Mouse (Mus musculus) ES-CJ7 (cell line): ENCODE results near the gene Peak1.

Source experiments
- DNase-seq: peaks from one replicate; pipeline ENCODE4 v3.0.0; 2011; ENCODE audit warnings: low read depth, low spot score

Peak1 gene

GRCm38 (mm10) chr9:56200200-56200599, 217.7 kb downstream of the Peak1 start:
- no peak for DNase-seq

GRCm38 (mm10) chr9:56196921-56197320, 220.9 kb downstream of the Peak1 start:
- no peak for DNase-seq

GRCm38 (mm10) chr9:56195193-56195592, 222.7 kb downstream of the Peak1 start:
- no peak for DNase-seq

- DNase-seq = no peak
These were observed 226.1 kb downstream of the Peak1 start for GRCm38 (mm10) chr9:56191498-56192455.

DNA sequence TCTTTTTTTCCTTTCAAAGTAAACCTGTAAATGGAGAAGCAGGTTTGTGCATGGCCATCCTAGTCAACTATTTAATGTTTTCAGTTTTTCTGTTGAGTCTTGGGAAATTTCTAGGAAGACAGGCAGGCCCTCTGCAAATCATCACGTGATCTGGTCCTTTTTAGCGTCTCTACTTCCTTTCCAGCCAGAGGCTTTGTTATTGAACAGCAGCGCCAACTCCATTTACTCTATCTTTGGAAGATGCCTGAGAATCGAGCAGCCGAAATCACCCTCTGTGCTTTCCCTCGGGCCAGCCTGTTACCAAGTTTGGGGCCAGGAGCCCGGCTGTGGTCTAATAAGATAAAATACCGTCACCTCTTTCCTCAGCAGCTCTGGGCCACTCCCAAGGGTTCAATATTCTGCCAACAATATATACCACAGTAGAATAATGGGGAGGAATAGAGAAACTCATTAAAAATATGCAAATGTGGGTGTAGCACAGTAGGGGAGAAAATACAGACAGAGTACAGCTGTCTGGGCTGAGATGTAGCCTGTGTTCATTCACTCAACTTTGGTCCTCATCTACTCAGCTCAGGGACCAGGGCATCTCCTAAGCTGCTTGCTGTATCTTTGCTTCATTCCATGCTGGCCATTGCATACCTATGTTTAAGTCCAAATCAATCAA, 237.6 kb downstream of the Peak1 start:
- DNase-seq = no peak

DNA sequence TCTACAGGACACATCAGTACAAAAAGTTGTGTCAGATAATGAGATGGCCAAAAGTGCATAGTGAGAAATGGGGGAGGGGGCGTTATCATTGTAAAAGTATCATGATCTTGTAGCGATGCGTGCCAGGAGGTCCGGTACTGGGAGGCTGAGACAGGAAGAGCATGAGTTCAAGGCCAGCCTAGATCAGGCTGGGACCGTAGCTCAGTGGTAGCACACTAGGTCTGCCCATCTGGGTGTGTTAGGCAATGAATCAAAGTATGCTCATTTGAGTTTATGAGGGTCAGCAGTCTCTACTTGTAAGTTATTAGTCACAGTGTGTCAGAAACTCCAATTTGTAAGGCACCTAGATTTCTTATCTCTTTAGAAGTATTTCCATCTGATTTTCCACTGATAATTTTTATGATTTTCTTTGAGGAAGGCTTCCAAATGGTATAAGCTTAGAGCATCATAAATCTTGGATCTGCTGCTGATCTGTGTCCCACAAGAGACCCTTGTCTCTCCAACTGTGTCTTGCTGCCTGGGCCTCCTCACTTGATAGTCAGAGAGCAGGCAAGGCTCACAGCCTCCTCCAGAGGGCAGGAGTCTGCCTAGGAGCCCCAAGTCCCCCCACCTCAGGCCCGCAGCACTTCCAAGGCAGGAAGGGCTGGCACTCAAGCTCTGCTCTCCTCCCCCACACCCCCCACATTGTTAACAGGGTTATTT, 238.3 kb downstream of the Peak1 start:
- DNase-seq = peak; percentile 45

DNA sequence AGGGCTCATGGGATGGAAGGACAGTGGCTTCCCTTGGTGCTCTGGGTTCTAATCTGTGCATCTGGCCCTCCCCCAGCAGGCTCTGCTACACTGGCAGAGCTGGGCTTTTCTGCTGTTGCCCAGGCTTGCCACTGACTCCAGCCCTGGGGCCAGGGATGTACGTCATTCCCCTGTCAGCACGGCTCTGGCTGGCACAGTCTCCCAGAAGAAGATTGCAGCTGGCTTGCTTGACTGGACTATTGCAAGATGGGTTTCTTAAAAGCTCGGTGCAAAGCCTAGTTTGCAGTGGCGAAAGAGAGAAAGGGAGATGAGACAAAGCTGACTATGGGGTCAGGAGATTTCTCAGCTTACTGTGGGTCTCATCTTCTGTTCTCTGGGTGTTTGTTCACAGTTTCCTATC, 240.5 kb downstream of the Peak1 start:
- DNase-seq = no peak

DNA sequence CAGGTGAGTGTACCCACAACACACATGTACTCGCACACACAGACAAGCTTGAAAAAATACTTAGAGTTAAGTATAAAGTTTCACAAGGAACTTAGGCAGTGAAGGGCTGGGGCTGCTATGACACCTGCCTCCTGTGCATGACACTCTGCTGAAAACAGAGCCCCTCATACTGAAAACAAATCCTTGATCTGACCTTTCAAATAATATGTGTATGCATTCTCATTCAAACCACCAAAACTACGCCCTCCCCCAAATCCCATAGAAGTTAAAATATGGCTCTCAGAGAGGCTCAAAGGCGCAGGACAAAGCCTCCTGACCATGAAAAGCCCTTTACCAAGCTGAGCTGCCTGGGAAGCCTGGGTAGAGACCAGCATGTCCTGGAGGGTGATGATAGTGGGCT, 242.6 kb downstream of the Peak1 start:
- no peak for DNase-seq

DNA sequence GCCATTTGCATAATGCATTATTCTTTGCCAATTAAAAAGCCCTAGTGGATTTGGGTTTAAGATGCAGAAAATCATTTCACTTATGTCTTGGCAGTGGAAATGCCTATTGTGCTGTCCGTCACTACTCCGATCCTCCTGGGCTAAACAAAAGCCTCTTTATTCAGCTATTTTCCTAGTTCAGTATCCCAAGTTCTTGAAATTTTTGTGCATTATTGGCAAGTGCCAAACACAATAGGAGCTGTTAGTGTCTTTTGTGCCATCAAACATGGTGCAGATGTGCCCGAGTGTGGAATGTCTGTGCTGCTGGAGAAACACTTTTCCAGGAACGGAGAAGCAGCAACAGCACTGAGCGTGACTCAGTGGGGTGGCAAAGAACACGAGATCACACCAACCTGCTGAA, 250.2 kb downstream of the Peak1 start:
- no peak for DNase-seq

DNA sequence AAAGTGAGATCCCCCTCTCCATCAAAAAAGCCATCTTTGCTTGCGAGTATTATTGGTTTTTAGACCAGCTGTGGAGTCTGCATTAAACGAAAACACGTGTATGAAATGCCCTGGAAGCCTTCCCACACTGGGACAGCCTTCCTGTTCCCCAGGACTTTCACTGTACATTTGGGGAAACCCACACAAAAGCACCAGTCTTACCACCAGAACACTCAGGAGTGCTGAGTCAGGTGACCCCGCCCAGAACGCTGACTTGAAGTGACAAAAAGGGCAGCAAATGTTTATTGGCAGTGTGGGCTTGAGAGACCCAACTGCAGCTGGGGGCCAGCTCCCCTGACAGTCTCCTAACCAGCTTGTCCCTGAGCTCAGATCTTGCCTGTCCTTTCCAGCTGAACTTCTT, 251.7 kb downstream of the Peak1 start:
- DNase-seq = peak; percentile 18

- no peak for DNase-seq
These were observed 252.5 kb downstream of the Peak1 start, which contains the start of gene Tspan3 for GRCm38 (mm10) chr9:56165377-56165776. Gene Tspan3 (minus strand): TSS chr9:56165477.

- peak; percentile 79 for DNase-seq
These were observed 257.3 kb downstream of the Peak1 start for GRCm38 (mm10) chr9:56160341-56161141.

GRCm38 (mm10) chr9:56159456-56159855, 258.4 kb downstream of the Peak1 start:
- DNase-seq = no peak

GRCm38 (mm10) chr9:56158077-56158476, 259.8 kb downstream of the Peak1 start:
- no peak for DNase-seq

DNA sequence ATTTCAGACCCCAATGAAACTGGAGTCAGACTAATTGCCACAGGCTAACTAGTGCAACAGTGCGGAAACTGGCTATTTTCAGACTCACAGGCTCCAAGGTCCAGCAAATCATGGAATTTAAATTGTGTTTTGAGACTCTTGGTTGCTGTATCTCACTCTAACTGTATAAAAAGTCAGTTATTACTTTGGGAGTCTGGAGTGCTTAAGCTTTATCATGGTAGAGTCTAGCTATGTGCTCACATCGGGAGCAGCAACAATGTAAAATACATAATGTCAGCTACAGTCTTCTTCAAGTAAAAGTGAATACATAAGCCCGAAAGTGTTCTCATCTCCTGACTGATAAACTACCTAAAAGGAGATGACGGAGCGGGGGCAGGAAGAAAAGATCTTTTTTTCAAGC, 263.3 kb downstream of the Peak1 start:
- no peak for DNase-seq

DNA sequence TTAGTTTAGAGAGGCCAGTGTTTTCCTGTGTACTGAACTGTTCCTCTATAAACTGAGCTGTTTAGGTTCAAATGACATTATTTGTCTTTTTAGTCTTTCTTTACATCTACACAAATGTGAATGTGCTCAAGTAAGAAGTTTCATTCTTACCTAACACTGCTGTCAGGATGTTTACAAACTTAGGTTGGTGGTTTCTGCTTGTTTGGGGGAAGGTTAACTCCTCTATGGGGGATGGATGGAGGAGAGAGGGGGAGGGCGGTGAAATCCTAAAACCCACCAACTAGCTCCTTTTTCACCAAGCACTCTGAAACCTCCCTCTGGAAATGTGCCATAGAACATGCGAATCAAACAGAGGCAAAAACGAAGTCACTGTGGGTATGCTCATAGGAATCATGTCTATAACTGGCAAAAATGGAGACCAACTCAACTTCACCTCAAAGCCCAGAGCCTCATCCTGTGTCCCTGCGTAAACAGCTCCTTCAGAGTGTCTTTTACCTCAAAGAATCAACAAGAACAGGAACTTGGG, 265.3 kb downstream of the Peak1 start:
- no peak for DNase-seq

- DNase-seq = no peak
These were observed 266.0 kb downstream of the Peak1 start for GRCm38 (mm10) chr9:56151745-56152481.
